Mouse (Mus musculus): ENCODE measurements around the gene Enox1.

DNA sequence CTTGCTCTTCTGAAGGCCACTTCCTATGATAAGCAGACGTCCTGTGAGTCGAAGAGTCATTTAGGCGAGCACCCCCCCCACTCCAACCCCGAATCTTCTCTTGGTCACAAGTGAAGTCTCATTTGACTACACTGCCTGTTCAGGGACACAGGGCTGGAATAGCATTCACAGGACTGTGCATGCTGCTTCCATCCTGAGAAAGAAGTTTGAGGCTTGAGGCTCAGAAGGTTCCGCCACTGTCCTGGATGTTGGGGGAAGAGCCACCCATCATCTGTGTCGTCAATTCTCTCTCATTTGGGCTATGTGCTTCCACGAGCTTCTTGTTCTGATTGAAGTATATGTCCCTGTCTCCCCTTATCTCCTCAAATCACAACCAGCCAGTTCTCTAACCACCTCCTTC lies 220.2 kb downstream of the Enox1 start:
- TF ChIP-seq POLR2A (IDR thresholded peaks at IDR 0.05; ENCODE audit: borderline replicate concordance, extremely low read depth, low read depth, low read length) (no peak), CTCF (IDR thresholded peaks at IDR 0.05; ENCODE audit: insufficient read depth, low read length) (no peak)
